Mouse (Mus musculus): ENCODE measurements around the gene Ulk1. TPM values are rescaled to one million over a fixed set of nuclear protein-coding genes. Genes with fewer than 3 reads are reported as not detected.

Ulk1 gene
- 29.9 and 31.5 TPM in 2 replicates for polyA plus RNA-seq (2015; fragmentation: Nextera tagmentation; extraction: Ambion mirVana)

- under 1% methylated on average over 78 of the region's 80 CpGs for WGBS
- ATAC-seq, result peak; percentile 94
Observed at GRCm38 (mm10) chr5:110809667-110810325, at the start of gene Ulk1. Gene Ulk1 (minus strand): TSS chr5:110810097.

GRCm38 (mm10) chr5:110859013-110859650, 49.2 kb upstream of the Ulk1 start:
- H3K9ac ChIP-seq (ENCODE audit: low read depth, low read length), result no peak overlapping the region

More at GRCm38 (mm10) chr5:110809667-110810325, at the start of gene Ulk1:
- H3K9me3 ChIP-seq (replicated peaks; ENCODE audit: control insufficient read depth, low read length, poor library complexity, severe bottlenecking), result no peaks in the 10 kb centered on the region
- H3K9ac ChIP-seq (ENCODE audit: low read depth, low read length), result peak within 1 kb of the TSS; percentile 97
- peak within 1 kb of the TSS; percentile 78 for H3K4me2 ChIP-seq (ENCODE audit: low read length)
- no peaks in the 10 kb centered on the region; the same call in 1 of the 2 replicates for H3K36me3 ChIP-seq (ENCODE audit: control insufficient read depth, insufficient read depth, low read length)
- H3K4me3 ChIP-seq (ENCODE audit: low read depth, low read length), result peak within 1 kb of the TSS; percentile 88
- peaks cover 30% of the 10 kb centered on the region for H3K4me1 ChIP-seq (ENCODE audit: control insufficient read depth, insufficient read depth, low read length)
- no peaks in the 10 kb centered on the region for H3K27me3 ChIP-seq (ENCODE audit: control insufficient read depth, insufficient read depth, low read depth, low read length)
- H3K27ac ChIP-seq (ENCODE audit: low read length), result peak within 1 kb of the TSS; percentile 83

GRCm38 (mm10) chr5:110857091-110857490, 47.2 kb upstream of the Ulk1 start:
- no peaks in the 10 kb centered on the region for H3K27me3 ChIP-seq (ENCODE audit: control insufficient read depth, insufficient read depth, low read depth, low read length)
- H3K27ac ChIP-seq (ENCODE audit: low read length), result no peak overlapping the region
- no peaks in the 10 kb centered on the region for H3K36me3 ChIP-seq (ENCODE audit: control insufficient read depth, insufficient read depth, low read length)
- no peak overlapping the region for H3K9ac ChIP-seq (ENCODE audit: low read depth, low read length)
- H3K4me3 ChIP-seq (ENCODE audit: low read depth, low read length), result no peak overlapping the region
- H3K4me1 ChIP-seq (ENCODE audit: control insufficient read depth, insufficient read depth, low read length), result no peaks in the 10 kb centered on the region
- H3K9me3 ChIP-seq (replicated peaks; ENCODE audit: control insufficient read depth, low read length, poor library complexity, severe bottlenecking), result no peaks in the 10 kb centered on the region
- no peak overlapping the region for H3K4me2 ChIP-seq (ENCODE audit: low read length)
- no peak for ATAC-seq
- 84% methylated on average over 5 of the region's 5 CpGs for WGBS

More at GRCm38 (mm10) chr5:110859013-110859650, 49.2 kb upstream of the Ulk1 start:
- Histone ChIP-seq H3K4me1 (ENCODE audit: control insufficient read depth, insufficient read depth, low read length) (no peaks in the 10 kb centered on the region), H3K27ac (ENCODE audit: low read length) (peak overlapping the region; percentile 76), H3K4me3 (ENCODE audit: low read depth, low read length) (no peak overlapping the region), H3K27me3 (ENCODE audit: control insufficient read depth, insufficient read depth, low read depth, low read length) (no peaks in the 10 kb centered on the region), H3K9me3 (replicated peaks; ENCODE audit: control insufficient read depth, low read length, poor library complexity, severe bottlenecking) (no peaks in the 10 kb centered on the region), H3K36me3 (ENCODE audit: control insufficient read depth, insufficient read depth, low read length) (no peaks in the 10 kb centered on the region), H3K4me2 (ENCODE audit: low read length) (peak overlapping the region; percentile 28)
- ATAC-seq, result no peak
- WGBS, result 51% methylated on average over 13 of the region's 13 CpGs

- Histone ChIP-seq H3K9me3 (replicated peaks; ENCODE audit: control insufficient read depth, low read length, poor library complexity, severe bottlenecking) (no peaks in the 10 kb centered on the region), H3K4me2 (ENCODE audit: low read length) (no peak overlapping the region), H3K27me3 (ENCODE audit: control insufficient read depth, insufficient read depth, low read depth, low read length) (no peaks in the 10 kb centered on the region), H3K9ac (ENCODE audit: low read depth, low read length) (no peak overlapping the region), H3K27ac (ENCODE audit: low read length) (no peak overlapping the region), H3K36me3 (ENCODE audit: control insufficient read depth, insufficient read depth, low read length) (no peaks in the 10 kb centered on the region), H3K4me1 (ENCODE audit: control insufficient read depth, insufficient read depth, low read length) (no peaks in the 10 kb centered on the region), H3K4me3 (ENCODE audit: low read depth, low read length) (no peak overlapping the region)
- WGBS, result 91% methylated on average over 1 of the region's 1 CpGs
- ATAC-seq, result no peak
Observed at GRCm38 (mm10) chr5:110852990-110853389, 43.1 kb upstream of the Ulk1 start.

- Histone ChIP-seq H3K9me3 (replicated peaks; ENCODE audit: control insufficient read depth, low read length, poor library complexity, severe bottlenecking) (no peaks in the 10 kb centered on the region), H3K4me3 (ENCODE audit: low read depth, low read length) (no peak overlapping the region), H3K4me2 (ENCODE audit: low read length) (no peak overlapping the region), H3K4me1 (ENCODE audit: control insufficient read depth, insufficient read depth, low read length) (peaks cover 9% of the 10 kb centered on the region), H3K9ac (ENCODE audit: low read depth, low read length) (no peak overlapping the region), H3K27ac (ENCODE audit: low read length) (no peak overlapping the region), H3K36me3 (ENCODE audit: control insufficient read depth, insufficient read depth, low read length) (no peaks in the 10 kb centered on the region), H3K27me3 (ENCODE audit: control insufficient read depth, insufficient read depth, low read depth, low read length) (no peaks in the 10 kb centered on the region)
- no peak for ATAC-seq
- 90% methylated on average over 14 of the region's 14 CpGs for WGBS
Observed at GRCm38 (mm10) chr5:110841046-110841862, 31.4 kb upstream of the Ulk1 start.

- Histone ChIP-seq H3K27me3 (ENCODE audit: control insufficient read depth, insufficient read depth, low read depth, low read length) (no peaks in the 10 kb centered on the region), H3K4me3 (ENCODE audit: low read depth, low read length) (peak overlapping the region; percentile 69), H3K36me3 (ENCODE audit: control insufficient read depth, insufficient read depth, low read length) (no peaks in the 10 kb centered on the region), H3K9ac (ENCODE audit: low read depth, low read length) (peak overlapping the region; percentile 48), H3K4me2 (ENCODE audit: low read length) (peak overlapping the region; percentile 92), H3K9me3 (replicated peaks; ENCODE audit: control insufficient read depth, low read length, poor library complexity, severe bottlenecking) (no peaks in the 10 kb centered on the region), H3K4me1 (ENCODE audit: control insufficient read depth, insufficient read depth, low read length) (peaks cover 9% of the 10 kb centered on the region), H3K27ac (ENCODE audit: low read length) (no peak overlapping the region)
- no peak for ATAC-seq
- 9% methylated on average over 4 of the region's 4 CpGs for WGBS
Observed at GRCm38 (mm10) chr5:110840465-110840864, 30.6 kb upstream of the Ulk1 start.

- peak within 1 kb of the TSS; percentile 69 for H3K4me3 ChIP-seq (ENCODE audit: low read depth, low read length)
- peak within 1 kb of the TSS; percentile 92 for H3K4me2 ChIP-seq (ENCODE audit: low read length)
- no peaks in the 10 kb centered on the region for H3K27me3 ChIP-seq (ENCODE audit: control insufficient read depth, insufficient read depth, low read depth, low read length)
- ATAC-seq, result peak; percentile 99
- no peaks in the 10 kb centered on the region for H3K9me3 ChIP-seq (replicated peaks; ENCODE audit: control insufficient read depth, low read length, poor library complexity, severe bottlenecking)
- H3K4me1 ChIP-seq (ENCODE audit: control insufficient read depth, insufficient read depth, low read length), result peaks cover 9% of the 10 kb centered on the region
- under 1% methylated on average over 41 of the region's 41 CpGs for WGBS
- peak within 1 kb of the TSS; percentile 61 for H3K27ac ChIP-seq (ENCODE audit: low read length)
- H3K9ac ChIP-seq (ENCODE audit: low read depth, low read length), result peak within 1 kb of the TSS; percentile 69
- no peaks in the 10 kb centered on the region for H3K36me3 ChIP-seq (ENCODE audit: control insufficient read depth, insufficient read depth, low read length)
Observed at GRCm38 (mm10) chr5:110839678-110840365, 29.9 kb upstream of the Ulk1 start, which contains the start of the genes Hscb and Chek2. Gene Hscb (minus strand): TSS chr5:110839777. Gene Chek2 (plus strand): TSS chr5:110839979.

GRCm38 (mm10) chr5:110839038-110839677, 29.3 kb upstream of the Ulk1 start:
- peak; percentile 87 for ATAC-seq

More at GRCm38 (mm10) chr5:110839038-110839677, 29.3 kb upstream of the Ulk1 start:
- H3K9ac ChIP-seq (ENCODE audit: low read depth, low read length), result peak overlapping the region; percentile 69
- H3K4me2 ChIP-seq (ENCODE audit: low read length), result peak overlapping the region; percentile 80
- H3K36me3 ChIP-seq (ENCODE audit: control insufficient read depth, insufficient read depth, low read length), result no peaks in the 10 kb centered on the region
- H3K27me3 ChIP-seq (ENCODE audit: control insufficient read depth, insufficient read depth, low read depth, low read length), result no peaks in the 10 kb centered on the region
- peak overlapping the region; percentile 69 for H3K4me3 ChIP-seq (ENCODE audit: low read depth, low read length)
- WGBS, result 8% methylated on average over 28 of the region's 28 CpGs
- peaks cover 9% of the 10 kb centered on the region for H3K4me1 ChIP-seq (ENCODE audit: control insufficient read depth, insufficient read depth, low read length)
- H3K9me3 ChIP-seq (replicated peaks; ENCODE audit: control insufficient read depth, low read length, poor library complexity, severe bottlenecking), result no peaks in the 10 kb centered on the region
- peak overlapping the region; percentile 61 for H3K27ac ChIP-seq (ENCODE audit: low read length)

Data from midbrain, embryonic 16.5 days (tissue).